Mouse (Mus musculus): Measurements from ENCODE around the gene Enah.

DNA sequence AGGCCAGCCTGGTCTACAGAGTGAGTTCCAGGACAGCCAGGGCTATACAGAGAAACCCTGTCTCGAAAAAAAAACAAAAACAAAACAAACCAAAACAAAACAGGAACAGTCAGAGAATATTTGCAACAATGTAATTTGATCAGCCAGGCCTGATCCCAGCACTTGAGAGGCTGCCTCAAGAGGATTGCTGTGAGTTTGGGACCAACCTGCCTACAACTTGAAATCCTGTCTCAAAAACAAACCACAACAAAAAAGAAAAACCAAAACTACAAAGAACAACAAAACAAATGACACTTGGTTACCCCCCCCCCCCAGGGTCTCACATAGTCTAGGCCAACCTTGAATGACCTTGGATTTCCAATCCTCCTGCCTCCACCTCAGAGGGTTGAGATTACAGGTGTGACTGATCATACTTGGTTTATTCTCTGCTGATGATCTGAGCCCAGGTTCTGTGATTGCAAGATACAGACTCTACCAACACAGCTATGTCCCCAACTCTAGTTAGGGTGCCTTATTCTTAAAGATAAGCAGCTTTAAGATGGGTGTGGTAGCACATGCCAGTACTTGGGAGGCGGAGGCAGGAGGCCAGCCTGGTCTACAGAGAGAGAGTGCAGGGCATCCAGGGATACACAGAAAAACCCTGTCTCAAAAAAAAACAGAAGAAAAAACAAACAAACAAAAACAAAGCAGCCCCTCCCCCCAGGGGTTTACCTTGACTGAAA is 158.4 kb downstream of the Enah start:
- TF ChIP-seq CTCF (IDR thresholded peaks at IDR 0.05; ENCODE audit: borderline replicate concordance, insufficient read depth, low read length) = no peak
- TF ChIP-seq POLR2A (IDR thresholded peaks at IDR 0.05; ENCODE audit: low read depth, low read length) = no peak

Data from embryonic fibroblast, embryonic 13.5 days (primary cell).